Mouse (Mus musculus) spleen, postnatal 14 days (tissue): ENCODE measurements around the gene Ift46.

Experiments
- DNase-seq, 2 experiments: peaks; one replicate each; pipeline ENCODE4 v3.0.0; 2021 to 2022; ENCODE audit warnings: low spot score in 2 of 2

Ift46 gene

GRCm38 (mm10) chr9:44767101-44768028, at the start of gene Ift46, which contains the start of gene Arcn1:
Gene Ift46, plus strand, starts transcription at chr9:44767908.
Gene Arcn1, minus strand, starts transcription at chr9:44767845.
- peak; percentile 66 to 74 for DNase-seq

- DNase-seq = no peak
Observed at GRCm38 (mm10) chr9:44718937-44719631, 48.6 kb upstream of the Ift46 start.

- DNase-seq = no peak
Observed at GRCm38 (mm10) chr9:44719632-44720357, 47.9 kb upstream of the Ift46 start.

- DNase-seq = no peak
Observed at GRCm38 (mm10) chr9:44720358-44721153, 47.2 kb upstream of the Ift46 start.

GRCm38 (mm10) chr9:44721154-44721876, 46.4 kb upstream of the Ift46 start:
- peak in 1 of 2 experiments; percentile 20 for DNase-seq

- no peak for DNase-seq
Observed at GRCm38 (mm10) chr9:44721877-44722186, 45.9 kb upstream of the Ift46 start.

GRCm38 (mm10) chr9:44722575-44722974, 45.1 kb upstream of the Ift46 start:
- DNase-seq = no peak

GRCm38 (mm10) chr9:44723008-44723407, 44.7 kb upstream of the Ift46 start:
- DNase-seq = no peak

- DNase-seq = no peak
Observed at GRCm38 (mm10) chr9:44723521-44724041, 44.1 kb upstream of the Ift46 start.

GRCm38 (mm10) chr9:44724223-44724622, 43.5 kb upstream of the Ift46 start:
- DNase-seq = no peak

- DNase-seq = no peak
Observed at GRCm38 (mm10) chr9:44724665-44725064, 43.0 kb upstream of the Ift46 start.

GRCm38 (mm10) chr9:44726431-44727146, 41.1 kb upstream of the Ift46 start:
- no peak for DNase-seq

GRCm38 (mm10) chr9:44727441-44727840, 40.3 kb upstream of the Ift46 start:
- no peak for DNase-seq

GRCm38 (mm10) chr9:44732130-44732549, 35.6 kb upstream of the Ift46 start:
- no peak for DNase-seq

- no peak for DNase-seq
Observed at GRCm38 (mm10) chr9:44732921-44733530, 34.7 kb upstream of the Ift46 start.

- no peak for DNase-seq
Observed at GRCm38 (mm10) chr9:44733671-44734523, 33.8 kb upstream of the Ift46 start.

GRCm38 (mm10) chr9:44734524-44735494, 32.9 kb upstream of the Ift46 start, which contains the start of gene Phldb1:
Gene Phldb1, minus strand, starts transcription at chr9:44735198.
- DNase-seq = peak in 1 of 2 experiments; percentile 31
